Mouse (Mus musculus): ENCODE results near the gene Tbrg1. TPM values are rescaled to one million over a fixed set of nuclear protein-coding genes. Genes with fewer than 3 reads are reported as not detected.

Gene Tbrg1
- polyA plus RNA-seq (2016; fragmentation: Nextera tagmentation; extraction: Ambion mirVana) = 129 and 140 TPM in 2 replicates

DNA sequence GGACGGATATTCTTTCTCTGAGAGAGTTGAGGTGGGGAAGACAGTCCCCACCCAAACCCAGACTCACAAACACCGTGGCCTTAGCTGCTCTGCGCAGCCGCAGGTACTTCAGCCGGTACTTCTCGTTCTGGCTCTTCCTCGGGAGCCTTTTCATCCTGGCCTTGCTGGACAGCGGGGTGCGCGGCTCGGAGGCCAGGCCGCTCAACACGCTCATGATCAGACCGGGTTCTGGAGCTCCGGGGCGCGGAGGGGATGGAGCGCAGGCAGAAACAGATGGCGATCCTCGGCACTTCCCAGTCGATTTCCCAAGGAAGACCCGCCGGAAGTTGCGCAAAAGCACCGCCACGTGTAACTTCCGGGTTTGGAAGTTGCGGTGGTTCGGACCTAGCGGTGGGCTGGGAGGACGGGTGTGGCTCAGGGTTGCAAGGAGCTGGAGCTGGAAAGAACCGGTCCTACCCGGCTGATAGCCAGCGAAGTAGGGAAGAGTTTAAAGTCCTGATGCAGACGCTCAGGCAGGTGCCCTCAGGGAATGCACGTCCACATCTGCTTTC lies at the start of gene Tbrg1:
Gene Tbrg1, minus strand, starts transcription at position 382 of the 551 bp plus-strand sequence.
- H3K27ac ChIP-seq = peak within 1 kb of the TSS; percentile 76
- H3K36me3 ChIP-seq = peaks cover 24% of the 10 kb centered on the region
- peaks cover 19% of the 10 kb centered on the region for H3K4me1 ChIP-seq
- H3K27me3 ChIP-seq = no peaks in the 10 kb centered on the region
- peak within 1 kb of the TSS; percentile 83 for H3K4me2 ChIP-seq (replicated peaks)
- H3K4me3 ChIP-seq = peak within 1 kb of the TSS; percentile 80
- H3K9me3 ChIP-seq (replicated peaks) = no peaks in the 10 kb centered on the region
- peak within 1 kb of the TSS; percentile 75 for H3K9ac ChIP-seq
- ATAC-seq (ENCODE audit: low FRiP score) = peak; percentile 88
- WGBS = under 1% methylated on average over 36 of the region's 36 CpGs

DNA sequence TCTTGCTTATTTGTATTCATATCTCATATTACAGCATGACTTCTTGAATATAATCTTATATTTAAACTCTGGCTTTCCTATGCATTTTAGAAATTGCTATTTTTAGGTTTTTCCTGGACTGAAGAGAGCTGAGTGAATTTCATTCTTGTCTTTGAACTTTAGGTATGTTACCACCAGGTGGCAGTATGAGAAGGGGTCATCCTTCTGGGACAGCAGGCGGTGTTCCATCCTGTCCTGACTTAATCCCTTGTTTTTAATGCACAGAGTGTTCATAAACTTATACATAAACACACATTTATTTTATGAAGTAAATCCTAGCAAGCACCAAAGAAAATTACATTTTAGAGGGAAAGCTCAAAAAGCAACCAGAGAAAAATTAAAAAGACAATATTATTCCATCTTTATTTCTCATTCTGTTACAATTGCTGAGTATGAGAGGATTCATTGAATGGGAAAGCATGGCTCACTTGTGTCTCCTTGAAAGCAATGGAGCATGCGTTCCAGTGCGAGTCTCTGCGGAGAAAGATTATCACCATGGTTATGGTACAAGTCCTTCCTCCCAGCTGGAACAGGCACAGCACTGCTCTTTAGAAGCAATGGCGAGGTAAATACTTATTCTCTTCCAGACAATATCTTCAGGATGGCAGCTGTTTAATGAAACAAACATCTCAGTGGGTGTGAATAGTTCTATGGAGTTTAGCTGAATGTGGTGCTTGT lies 33.0 kb upstream of the Tbrg1 start:
- no peak for ATAC-seq (ENCODE audit: low FRiP score)
- Histone ChIP-seq H3K36me3 (no peaks in the 10 kb centered on the region), H3K27me3 (no peaks in the 10 kb centered on the region), H3K4me3 (no peak overlapping the region), H3K4me1 (no peaks in the 10 kb centered on the region), H3K9me3 (replicated peaks) (no peaks in the 10 kb centered on the region), H3K4me2 (replicated peaks) (no peak overlapping the region), H3K9ac (no peak overlapping the region), H3K27ac (no peak overlapping the region)
- WGBS = 53% methylated on average over 5 of the region's 5 CpGs

DNA sequence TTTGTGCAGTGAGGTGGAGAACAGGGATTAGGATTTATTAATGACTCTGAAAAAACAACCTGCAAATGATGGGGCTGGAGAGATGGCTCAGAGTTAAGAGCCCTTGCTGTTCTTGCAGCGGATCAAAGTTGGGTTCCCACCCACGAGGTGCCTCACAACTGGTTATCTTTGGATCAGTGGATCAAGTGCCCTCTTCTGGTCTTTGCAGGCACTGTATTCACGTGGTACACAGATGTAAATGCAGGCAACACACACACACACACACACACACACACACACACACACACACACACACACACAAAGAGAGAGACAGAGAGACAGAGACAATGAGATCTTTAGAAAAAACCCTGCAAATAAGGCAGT lies 30.8 kb upstream of the Tbrg1 start:
- no peak for ATAC-seq (ENCODE audit: low FRiP score)
- no peak overlapping the region for H3K9ac ChIP-seq
- H3K4me1 ChIP-seq = no peaks in the 10 kb centered on the region
- H3K9me3 ChIP-seq (replicated peaks) = no peaks in the 10 kb centered on the region
- no peaks in the 10 kb centered on the region for H3K27me3 ChIP-seq
- H3K4me3 ChIP-seq = no peak overlapping the region
- H3K36me3 ChIP-seq = no peaks in the 10 kb centered on the region
- no peak overlapping the region for H3K27ac ChIP-seq
- WGBS = 43% methylated on average over 3 of the region's 3 CpGs
- H3K4me2 ChIP-seq (replicated peaks) = no peak overlapping the region

DNA sequence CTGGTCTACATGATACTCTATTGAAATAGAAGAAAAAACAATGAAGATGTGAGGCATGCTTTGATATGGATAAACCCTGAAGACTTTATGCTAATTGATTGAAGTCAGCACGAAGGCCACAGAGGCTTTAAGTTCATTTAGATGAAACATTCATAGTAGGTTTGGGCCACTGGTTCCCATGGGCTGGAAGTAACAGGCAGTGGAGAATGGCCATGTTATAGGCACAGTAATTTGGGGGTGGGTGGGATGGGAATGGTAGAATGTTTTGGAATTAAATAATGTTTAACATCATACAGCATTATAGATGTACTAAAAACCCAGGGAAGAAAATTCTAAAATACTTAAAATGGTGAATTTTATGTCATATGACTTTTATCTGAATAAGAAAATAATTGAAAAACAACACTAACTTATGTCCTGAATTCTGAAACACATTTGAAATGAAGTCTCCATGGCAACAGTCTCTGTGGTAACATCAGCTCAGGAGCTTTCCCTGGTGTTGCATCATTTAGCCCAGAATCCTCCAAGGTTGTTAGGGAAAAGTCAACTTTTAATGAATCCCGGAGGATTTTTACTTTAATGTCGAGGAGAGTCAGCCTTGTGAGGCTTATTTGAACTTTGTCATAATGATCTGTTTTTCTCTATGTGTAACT lies 30.3 kb upstream of the Tbrg1 start:
- no peak overlapping the region for H3K9ac ChIP-seq
- WGBS = 77% methylated on average over 3 of the region's 3 CpGs
- no peak for ATAC-seq (ENCODE audit: low FRiP score)
- no peak overlapping the region for H3K4me3 ChIP-seq
- no peak overlapping the region for H3K27ac ChIP-seq
- H3K4me2 ChIP-seq (replicated peaks) = no peak overlapping the region
- H3K4me1 ChIP-seq = no peaks in the 10 kb centered on the region
- H3K36me3 ChIP-seq = no peaks in the 10 kb centered on the region
- no peaks in the 10 kb centered on the region for H3K9me3 ChIP-seq (replicated peaks)
- no peaks in the 10 kb centered on the region for H3K27me3 ChIP-seq

DNA sequence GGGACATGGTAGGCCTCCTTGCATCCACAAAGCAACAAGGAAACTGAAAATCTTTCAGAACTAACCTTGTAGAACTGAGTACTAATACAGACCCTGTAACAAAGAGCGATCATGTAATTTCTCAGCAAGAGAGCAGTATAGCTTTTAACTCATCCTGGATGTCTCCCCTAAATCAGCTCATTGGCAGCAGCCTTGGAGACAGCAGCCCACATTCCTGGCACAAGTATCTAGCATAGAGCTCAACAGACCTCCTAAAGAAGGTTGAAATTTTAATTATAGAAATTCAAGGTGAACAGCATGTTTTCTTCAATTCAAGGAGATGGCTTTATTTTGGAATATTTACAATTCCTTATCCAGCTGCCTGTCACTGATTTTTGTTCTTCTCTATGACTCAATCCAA lies 24.0 kb upstream of the Tbrg1 start:
- H3K36me3 ChIP-seq = no peaks in the 10 kb centered on the region
- H3K4me3 ChIP-seq = no peak overlapping the region
- H3K27ac ChIP-seq = no peak overlapping the region
- no peak overlapping the region for H3K9ac ChIP-seq
- no peaks in the 10 kb centered on the region for H3K9me3 ChIP-seq (replicated peaks)
- 93% methylated on average over 1 of the region's 1 CpGs for WGBS
- no peak overlapping the region for H3K4me2 ChIP-seq (replicated peaks)
- H3K4me1 ChIP-seq = no peaks in the 10 kb centered on the region
- no peak for ATAC-seq (ENCODE audit: low FRiP score)
- no peaks in the 10 kb centered on the region for H3K27me3 ChIP-seq

DNA sequence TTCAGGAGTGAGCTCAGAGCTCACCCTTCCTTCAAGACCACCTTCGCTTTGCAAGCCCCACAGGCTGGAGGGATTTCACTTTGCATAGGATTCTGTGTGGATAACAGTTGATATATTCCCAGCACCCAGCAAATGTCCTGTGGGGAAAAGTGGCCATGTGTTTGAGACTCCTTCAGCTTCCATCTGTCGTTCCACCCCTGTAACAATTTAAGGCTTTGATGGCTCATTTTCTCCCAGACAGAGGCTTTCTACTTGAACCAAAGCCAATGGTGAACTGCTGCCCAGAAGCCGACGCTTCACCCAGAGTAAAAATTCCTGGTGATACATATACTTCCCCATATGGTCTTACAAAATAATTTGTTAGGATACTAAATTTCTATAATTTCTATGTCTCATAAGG lies 18.2 kb upstream of the Tbrg1 start:
- H3K9me3 ChIP-seq (replicated peaks) = no peaks in the 10 kb centered on the region
- H3K4me1 ChIP-seq = no peaks in the 10 kb centered on the region
- no peak overlapping the region for H3K4me3 ChIP-seq
- no peak overlapping the region for H3K4me2 ChIP-seq (replicated peaks)
- no peak for ATAC-seq (ENCODE audit: low FRiP score)
- no peaks in the 10 kb centered on the region for H3K27me3 ChIP-seq
- H3K27ac ChIP-seq = no peak overlapping the region
- H3K36me3 ChIP-seq = no peaks in the 10 kb centered on the region
- H3K9ac ChIP-seq = no peak overlapping the region
- WGBS = 89% methylated on average over 4 of the region's 4 CpGs

DNA sequence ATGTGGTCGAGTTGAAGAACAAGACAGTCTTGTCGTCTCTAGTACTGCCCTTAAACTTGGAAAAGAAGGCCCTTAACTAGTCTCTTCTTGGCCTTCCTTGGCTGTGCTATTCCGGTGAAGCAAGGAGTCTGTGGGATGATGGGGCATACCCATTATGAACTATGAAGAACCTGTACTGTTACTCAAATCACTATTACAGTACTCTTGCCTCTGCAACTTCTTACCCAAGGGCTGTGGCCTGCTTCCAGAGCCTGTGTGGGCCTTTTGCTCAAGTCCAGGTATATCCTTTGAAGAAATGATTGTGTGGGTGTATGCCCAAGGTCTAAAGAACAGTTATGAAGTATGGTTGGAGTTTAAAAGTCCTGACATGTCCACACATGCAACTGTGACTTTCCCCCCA lies 13.1 kb upstream of the Tbrg1 start:
- WGBS = 92% methylated on average over 3 of the region's 3 CpGs
- H3K9me3 ChIP-seq (replicated peaks) = no peaks in the 10 kb centered on the region
- H3K4me2 ChIP-seq (replicated peaks) = no peak overlapping the region
- H3K4me1 ChIP-seq = no peaks in the 10 kb centered on the region
- no peak for ATAC-seq (ENCODE audit: low FRiP score)
- H3K9ac ChIP-seq = no peak overlapping the region
- H3K4me3 ChIP-seq = no peak overlapping the region
- no peaks in the 10 kb centered on the region for H3K27me3 ChIP-seq
- H3K27ac ChIP-seq = no peak overlapping the region
- H3K36me3 ChIP-seq = no peaks in the 10 kb centered on the region

DNA sequence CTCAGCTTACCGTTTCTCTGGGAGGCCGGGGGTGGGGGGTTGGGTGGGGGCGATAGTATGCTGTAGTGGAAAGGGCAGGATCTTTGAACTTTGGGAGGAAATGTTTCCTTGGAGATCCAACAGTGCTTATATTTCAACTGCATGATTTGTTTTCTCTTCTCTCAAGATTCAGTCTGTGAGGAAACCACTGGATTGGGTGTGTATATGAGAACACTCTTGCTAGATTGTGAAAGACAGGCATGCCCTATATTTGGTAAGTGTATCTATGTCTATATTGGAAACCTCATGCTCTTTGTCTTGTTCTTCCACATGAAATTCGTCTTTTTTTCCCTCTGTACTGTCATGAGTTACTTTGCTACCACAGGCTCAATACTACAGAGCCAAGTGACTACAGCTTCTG lies 12.6 kb upstream of the Tbrg1 start:
- 68% methylated on average over 4 of the region's 4 CpGs for WGBS
- H3K4me3 ChIP-seq = no peak overlapping the region
- no peaks in the 10 kb centered on the region for H3K27me3 ChIP-seq
- no peak overlapping the region for H3K4me2 ChIP-seq (replicated peaks)
- no peak overlapping the region for H3K9ac ChIP-seq
- H3K9me3 ChIP-seq (replicated peaks) = no peaks in the 10 kb centered on the region
- no peak overlapping the region for H3K27ac ChIP-seq
- no peaks in the 10 kb centered on the region for H3K4me1 ChIP-seq
- ATAC-seq (ENCODE audit: low FRiP score) = no peak
- H3K36me3 ChIP-seq = no peaks in the 10 kb centered on the region

DNA sequence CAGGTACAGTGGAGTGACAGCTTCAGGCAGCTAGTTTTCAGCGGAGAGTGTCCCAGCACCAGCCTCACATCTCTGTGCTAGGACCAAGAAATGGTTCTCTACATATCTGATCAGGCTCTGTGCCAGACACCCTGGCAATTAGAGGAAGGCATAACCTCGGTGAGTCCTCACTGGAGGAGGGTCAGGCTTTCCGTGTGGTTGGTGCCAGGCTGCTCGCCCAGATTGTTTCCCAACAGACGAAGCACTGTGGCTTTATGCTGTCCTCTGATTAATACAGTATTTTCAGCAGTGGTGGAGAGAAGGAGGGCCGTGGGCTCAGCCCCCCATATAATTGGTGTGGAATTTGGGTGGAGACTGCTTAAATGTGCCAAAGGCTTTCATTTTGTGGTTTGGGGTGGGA lies 12.0 kb upstream of the Tbrg1 start, which contains the start of gene Panx3:
Gene Panx3, minus strand, starts transcription at position 121 of the 400 bp plus-strand sequence.
- H3K4me2 ChIP-seq (replicated peaks) = no peak within 1 kb of the TSS
- H3K9ac ChIP-seq = no peak within 1 kb of the TSS
- H3K27me3 ChIP-seq = no peaks in the 10 kb centered on the region
- 68% methylated on average over 6 of the region's 6 CpGs for WGBS
- no peak for ATAC-seq (ENCODE audit: low FRiP score)
- H3K4me1 ChIP-seq = no peaks in the 10 kb centered on the region
- no peaks in the 10 kb centered on the region for H3K36me3 ChIP-seq
- H3K4me3 ChIP-seq = no peak within 1 kb of the TSS
- H3K9me3 ChIP-seq (replicated peaks) = no peaks in the 10 kb centered on the region
- H3K27ac ChIP-seq = no peak within 1 kb of the TSS

DNA sequence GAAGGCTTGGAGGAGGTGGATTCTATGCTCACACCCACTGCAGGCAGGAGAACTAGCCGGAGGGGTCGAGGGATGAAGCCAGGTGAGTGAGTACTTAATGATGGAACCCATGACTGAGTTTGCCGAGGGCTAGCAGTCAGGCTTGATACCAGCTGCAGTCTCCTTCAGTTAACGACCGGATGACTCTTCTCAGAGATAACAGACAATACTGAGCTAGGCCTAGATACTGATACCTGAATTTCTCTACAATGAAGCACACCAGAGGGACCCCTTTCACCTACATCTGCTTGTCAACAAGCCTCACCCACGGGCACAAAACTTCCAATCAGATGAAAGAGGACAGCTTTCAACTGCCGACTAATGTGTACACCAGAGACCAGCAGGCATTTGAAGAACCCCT lies 8.9 kb upstream of the Tbrg1 start:
- Histone ChIP-seq H3K9ac (no peak overlapping the region), H3K36me3 (no peaks in the 10 kb centered on the region), H3K4me3 (no peak overlapping the region), H3K9me3 (replicated peaks) (no peaks in the 10 kb centered on the region), H3K27me3 (no peaks in the 10 kb centered on the region), H3K4me1 (no peaks in the 10 kb centered on the region), H3K4me2 (replicated peaks) (no peak overlapping the region), H3K27ac (no peak overlapping the region)
- 82% methylated on average over 7 of the region's 7 CpGs for WGBS
- ATAC-seq (ENCODE audit: low FRiP score) = no peak

DNA sequence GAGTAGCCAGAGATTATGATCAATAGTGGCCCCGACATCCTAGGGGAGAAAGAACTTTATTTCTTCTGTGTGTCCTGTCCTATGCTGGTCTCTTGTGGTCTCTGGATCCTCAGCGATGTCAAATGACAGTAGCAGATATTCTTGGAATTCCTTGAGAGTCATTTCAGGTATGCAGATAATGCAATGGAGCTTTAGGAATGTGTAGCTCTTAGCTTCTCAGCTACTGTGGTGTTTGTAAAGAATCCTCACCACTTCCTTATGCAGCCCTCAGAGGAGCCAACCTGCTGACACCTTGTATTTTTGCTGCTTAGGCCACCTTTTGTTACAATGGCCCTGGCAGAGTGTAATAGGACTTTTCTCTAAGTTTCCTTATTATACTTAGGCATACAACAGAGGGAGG lies 7.5 kb upstream of the Tbrg1 start:
- WGBS = 75% methylated on average over 2 of the region's 2 CpGs
- ATAC-seq (ENCODE audit: low FRiP score) = no peak
- Histone ChIP-seq H3K36me3 (no peaks in the 10 kb centered on the region), H3K4me3 (no peak overlapping the region), H3K27ac (no peak overlapping the region), H3K9me3 (replicated peaks) (no peaks in the 10 kb centered on the region), H3K4me1 (no peaks in the 10 kb centered on the region), H3K4me2 (replicated peaks) (no peak overlapping the region), H3K9ac (no peak overlapping the region), H3K27me3 (no peaks in the 10 kb centered on the region)

DNA sequence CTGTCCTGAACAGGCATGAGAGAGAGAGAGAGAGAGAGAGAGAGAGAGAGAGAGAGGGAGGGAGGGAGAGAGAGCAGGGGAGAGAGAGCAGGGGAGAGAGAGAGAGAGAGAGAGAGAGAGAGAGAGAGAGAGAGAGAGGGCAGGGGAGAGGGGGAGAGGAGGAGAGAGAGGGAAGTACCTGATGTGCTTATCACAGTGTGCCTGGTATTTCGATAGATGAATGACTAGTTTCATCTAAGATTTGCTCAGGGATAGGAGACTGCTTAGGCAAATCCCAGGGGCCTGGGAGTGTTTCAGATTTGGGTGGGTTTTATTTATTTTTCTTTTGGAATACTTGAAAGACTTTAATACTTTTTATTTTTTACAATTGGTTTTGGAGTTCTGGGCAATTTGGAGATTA lies 6.1 kb upstream of the Tbrg1 start:
- ATAC-seq (ENCODE audit: low FRiP score) = no peak
- H3K9ac ChIP-seq = no peak overlapping the region
- no peak overlapping the region for H3K4me3 ChIP-seq
- 84% methylated on average over 1 of the region's 1 CpGs for WGBS
- no peak overlapping the region for H3K27ac ChIP-seq
- no peaks in the 10 kb centered on the region for H3K4me1 ChIP-seq
- H3K36me3 ChIP-seq = no peaks in the 10 kb centered on the region
- no peaks in the 10 kb centered on the region for H3K27me3 ChIP-seq
- H3K9me3 ChIP-seq (replicated peaks) = no peaks in the 10 kb centered on the region
- no peak overlapping the region for H3K4me2 ChIP-seq (replicated peaks)

DNA sequence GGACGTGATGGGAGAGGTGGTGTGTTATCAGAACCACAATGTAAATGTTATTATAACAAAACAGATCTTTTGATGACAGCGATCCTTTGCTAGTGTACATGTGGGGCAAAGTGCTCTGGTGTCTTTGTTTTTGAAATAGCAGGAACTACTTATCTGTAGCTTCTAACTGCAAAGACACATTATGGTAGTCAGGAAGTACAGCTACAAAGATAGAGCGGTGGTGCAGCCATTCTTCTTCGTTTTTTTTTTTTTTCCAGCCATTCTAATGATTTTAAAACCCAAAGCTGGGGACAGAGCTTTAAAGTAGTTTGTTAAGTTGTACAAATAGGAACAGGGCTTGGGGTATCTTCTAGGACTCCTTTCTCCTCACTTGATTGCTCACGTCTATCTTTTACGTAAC lies 2.3 kb upstream of the Tbrg1 start:
- Histone ChIP-seq H3K4me2 (replicated peaks) (no peak overlapping the region), H3K4me1 (peaks cover 19% of the 10 kb centered on the region), H3K27me3 (no peaks in the 10 kb centered on the region), H3K36me3 (peaks cover under 1% of the 10 kb centered on the region), H3K9me3 (replicated peaks) (no peaks in the 10 kb centered on the region), H3K9ac (no peak overlapping the region), H3K27ac (no peak overlapping the region), H3K4me3 (no peak overlapping the region)
- ATAC-seq (ENCODE audit: low FRiP score) = no peak
- WGBS = 86% methylated on average over 6 of the region's 6 CpGs
